Mouse (Mus musculus) lung, postnatal 0 days (tissue): ENCODE results near the gene Slc25a36.

Experiments
- CTCF ChIP-seq: IDR thresholded peaks from 2 replicates; pipeline ENCODE4 v1.5.1; 2016; ENCODE audit warnings: antibody characterized with exemption, mild to moderate bottlenecking
- EP300 ChIP-seq: IDR thresholded peaks from 2 replicates; pipeline ENCODE4 v1.6.1; 2016; ENCODE audit warnings: antibody characterized with exemption, mild to moderate bottlenecking, control low read depth

DNA sequence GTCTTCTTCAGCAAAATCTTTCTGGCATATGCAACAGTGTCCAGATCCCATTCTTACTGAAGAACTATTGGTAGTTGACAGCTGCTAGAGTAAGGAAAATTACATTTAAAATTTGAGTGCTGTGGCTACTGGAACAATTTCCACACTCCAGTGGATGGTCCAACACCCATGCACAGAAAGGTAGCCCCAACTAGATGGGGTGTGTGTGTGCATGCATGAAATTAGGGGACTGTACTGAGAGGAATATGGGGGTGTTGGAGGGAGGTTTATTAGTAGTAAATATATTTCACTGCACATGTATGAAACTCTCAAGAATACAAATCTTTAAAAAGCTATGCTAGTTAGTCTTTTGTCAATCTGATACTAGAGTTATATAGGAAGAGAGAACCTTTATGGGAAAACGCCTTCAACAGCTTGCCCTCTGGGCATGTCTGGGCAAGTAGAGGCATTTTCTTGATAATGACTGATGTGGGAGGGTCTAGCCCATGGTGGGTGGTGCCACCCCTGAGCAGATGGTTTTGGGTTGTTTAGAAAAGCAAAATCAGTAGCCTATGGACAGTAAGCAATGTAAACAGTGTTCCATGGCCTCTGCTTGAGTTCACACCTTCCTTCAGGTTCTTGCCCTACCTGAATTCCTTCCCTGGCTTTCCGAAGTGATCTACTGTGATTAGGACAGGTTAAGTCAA is 7.4 kb downstream of the Slc25a36 start:
- TF ChIP-seq EP300 (no peak), CTCF (no peak)
